8 mouse cellular contexts compared by ENCODE assay signal in genomic region chr19:57078867-57079605, GRCm38 (mm10).
A peak's percentile ranks its signal among the peaks of the same experiment; 100 is the strongest.
DNase-seq lines count a peak whose midpoint lies in the region; ATAC-seq and TF ChIP-seq lines count a peak whose summit lies in the region.

No protein-coding gene starts in this region.

- no peak for TF ChIP-seq POLR2A in cerebellum, adult 2 months (IDR thresholded peaks at IDR 0.05; ENCODE audit: borderline replicate concordance, insufficient read depth, low read length)

- no peak overlapping the region for H3K4me2 ChIP-seq in liver, embryonic 12.5 days

- 31% methylated on average over 10 of the region's 10 CpGs for WGBS in cerebellum, adult 2 months
- WGBS in liver, embryonic 12.5 days (ENCODE audit: insufficient replicate concordance): 62% methylated on average over 10 of the region's 10 CpGs

- peak; percentile 52 for ATAC-seq in megakaryocyte progenitor cell, adult 5-6 weeks (replicated peaks; ENCODE audit: poor library complexity)
- ATAC-seq in liver, embryonic 12.5 days: no peak

- no peak overlapping the region for H3K4me3 ChIP-seq in cerebellum, adult 2 months (replicated peaks; ENCODE audit: insufficient read depth, low read depth, low read length)
- H3K4me3 ChIP-seq in liver, embryonic 12.5 days: no peak overlapping the region

- peaks cover 39% of the 10 kb centered on the region for H3K4me1 ChIP-seq in cerebellum, adult 2 months (ENCODE audit: control insufficient read depth, insufficient read depth, low read length)
- no peaks in the 10 kb centered on the region for H3K4me1 ChIP-seq in liver, embryonic 12.5 days

- DNase-seq in cerebellum, adult 2 months: peak; percentile 21 to 48
- DNase-seq in cerebellum, adult 11-12 months: no peak
- peak; percentile 14 for DNase-seq in adrenal gland, postnatal 25 days
- peak; percentile 76 for DNase-seq in heart, adult 8-10 months (ENCODE audit: low spot score)
- DNase-seq in kidney, adult 18-20 months: peak; percentile 50
- DNase-seq in thymus, postnatal 4 days: no peak

- peak overlapping the region; percentile 6; the same call in 1 of the 2 replicates for H3K27ac ChIP-seq in cerebellum, adult 2 months (ENCODE audit: insufficient read depth, low read length)
- no peak overlapping the region for H3K27ac ChIP-seq in liver, embryonic 12.5 days

- H3K27me3 ChIP-seq in cerebellum, adult 2 months (ENCODE audit: control insufficient read depth, insufficient read depth, low read length): no peaks in the 10 kb centered on the region
- no peaks in the 10 kb centered on the region for H3K27me3 ChIP-seq in liver, embryonic 12.5 days (replicated peaks)

- H3K9me3 ChIP-seq in liver, embryonic 12.5 days (replicated peaks): no peaks in the 10 kb centered on the region

- H3K9ac ChIP-seq in liver, embryonic 12.5 days: no peak overlapping the region

- TF ChIP-seq CTCF in cerebellum, adult 2 months (IDR thresholded peaks at IDR 0.05; ENCODE audit: borderline replicate concordance, insufficient read depth, low read depth, low read length): no peak

- H3K36me3 ChIP-seq in liver, embryonic 12.5 days: no peaks in the 10 kb centered on the region

Comparison
In these comparisons a context has a peak if more than half of its experiments do, and no peak if none do; other contexts are left out.
1. DNase-seq: peak in cerebellum, adult 2 months (2 of 2), adrenal gland, postnatal 25 days (single experiment), heart, adult 8-10 months (single experiment) and kidney, adult 18-20 months (single experiment); none in cerebellum, adult 11-12 months (single experiment) and thymus, postnatal 4 days (single experiment).